Mouse (Mus musculus): ENCODE data around the gene Lyl1.

The Lyl1 gene

DNA sequence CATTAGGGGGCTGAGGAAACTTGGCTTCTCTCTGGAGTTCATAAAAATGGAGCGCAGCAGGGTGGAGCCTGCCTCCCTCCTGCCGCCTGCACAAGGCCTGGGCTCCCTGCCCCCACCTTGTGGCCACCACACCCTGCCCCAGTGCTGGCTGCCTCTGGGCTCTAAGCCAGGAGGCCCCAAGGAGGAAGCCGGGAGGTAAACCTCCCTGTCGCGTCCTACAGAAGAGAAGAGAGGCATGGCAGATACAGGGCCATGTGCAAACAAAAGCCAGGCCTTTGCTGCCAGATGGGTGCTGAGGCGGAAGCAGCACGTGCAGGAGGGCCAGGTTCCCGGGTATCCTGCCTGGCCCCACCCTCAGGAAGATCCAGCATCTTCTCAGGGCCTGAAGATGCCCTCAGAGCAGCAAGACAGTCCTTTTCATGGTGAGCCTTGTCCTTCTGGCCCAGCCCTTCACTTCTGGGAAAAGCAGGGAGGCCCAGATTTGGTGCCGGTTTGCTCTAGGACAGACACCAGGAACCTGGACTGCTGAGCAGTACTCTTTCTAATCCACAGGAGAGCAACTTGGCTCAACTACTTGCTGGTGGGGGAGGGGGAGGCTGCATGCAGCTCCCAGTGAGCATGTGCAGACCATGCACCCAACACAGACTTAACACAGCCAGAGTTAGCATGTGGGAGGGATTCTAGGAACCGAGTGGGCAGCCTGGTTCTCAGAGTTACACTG lies 21.8 kb downstream of the Lyl1 start, which contains the start of gene G430095P16Rik:
Gene G430095P16Rik (plus strand): TSS at position 158 of the 721 bp plus-strand sequence.
- DNase-seq (ENCODE audit: low read depth, low spot score), result peak; percentile 86

DNA sequence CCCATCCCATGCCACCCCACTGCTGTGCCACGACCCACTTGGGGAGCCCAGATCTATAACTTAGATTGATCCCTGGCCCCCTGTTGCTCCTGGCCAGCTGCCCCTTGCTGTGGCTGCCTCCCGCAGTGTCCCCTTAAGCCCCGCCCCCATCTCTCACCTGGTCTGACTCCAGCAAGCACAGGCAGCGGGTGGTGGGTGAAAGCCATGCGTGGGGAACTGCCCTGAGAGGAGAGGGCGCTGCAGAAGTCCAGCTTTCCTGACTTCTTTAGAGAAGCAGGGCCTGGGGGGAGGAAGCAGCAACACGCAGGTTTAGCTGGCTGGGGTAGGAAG lies 22.3 kb downstream of the Lyl1 start:
- no peak for DNase-seq (ENCODE audit: low read depth, low spot score)

DNA sequence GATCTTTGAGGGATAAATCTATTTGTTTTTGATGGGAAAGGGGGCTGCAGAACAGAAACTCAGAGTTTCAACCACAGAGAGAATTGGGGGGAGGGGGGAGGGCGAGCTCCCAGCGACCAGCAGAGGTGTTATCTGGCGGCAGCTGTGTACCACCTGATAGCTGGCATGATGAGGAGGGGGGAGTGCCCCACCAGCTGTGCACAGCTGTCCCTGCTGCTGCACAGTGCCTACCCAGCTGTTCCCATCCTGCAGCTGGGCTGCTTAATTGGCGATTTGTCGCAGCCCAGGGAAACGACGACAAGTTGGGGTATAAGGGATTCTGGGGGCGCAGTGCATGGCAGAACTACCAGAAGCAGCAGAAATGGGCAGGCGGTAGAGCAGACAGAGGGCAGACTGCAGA lies 23.4 kb downstream of the Lyl1 start:
- no peak for DNase-seq (ENCODE audit: low read depth, low spot score)

DNA sequence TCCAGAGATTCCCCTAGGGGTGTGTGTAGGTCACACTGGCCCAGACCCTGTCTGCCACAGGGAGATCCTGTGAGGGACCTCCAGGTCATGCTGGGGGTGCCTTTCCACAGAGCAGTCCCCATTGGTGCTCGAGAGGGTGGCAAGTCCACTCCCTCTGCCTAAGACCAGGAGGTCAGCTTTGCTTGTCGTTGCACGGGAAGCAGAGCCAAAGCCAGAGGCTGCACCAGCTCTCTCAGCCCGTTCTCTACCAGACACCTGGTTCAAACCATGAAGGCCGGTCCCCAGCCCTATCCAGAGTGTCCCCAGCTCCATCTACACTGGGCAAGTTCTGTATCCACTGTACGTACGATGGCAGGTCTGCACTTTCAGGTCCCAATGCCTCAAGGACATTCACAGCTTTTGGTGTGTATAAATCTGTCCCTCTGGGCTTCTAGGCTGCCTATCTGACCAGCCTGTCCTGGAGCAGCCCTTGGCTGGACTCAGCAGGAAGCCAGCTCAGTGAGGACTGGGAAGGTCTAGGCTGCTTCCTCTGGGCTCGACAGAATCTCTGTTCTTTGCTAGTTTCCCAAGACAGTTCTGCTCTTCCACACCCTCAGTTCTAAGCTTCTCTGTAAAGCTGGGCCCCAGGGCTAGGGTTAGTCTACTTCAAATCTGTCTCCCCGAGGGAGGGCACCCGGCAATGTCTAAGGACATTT lies 24.1 kb downstream of the Lyl1 start:
- no peak for DNase-seq (ENCODE audit: low read depth, low spot score)

DNA sequence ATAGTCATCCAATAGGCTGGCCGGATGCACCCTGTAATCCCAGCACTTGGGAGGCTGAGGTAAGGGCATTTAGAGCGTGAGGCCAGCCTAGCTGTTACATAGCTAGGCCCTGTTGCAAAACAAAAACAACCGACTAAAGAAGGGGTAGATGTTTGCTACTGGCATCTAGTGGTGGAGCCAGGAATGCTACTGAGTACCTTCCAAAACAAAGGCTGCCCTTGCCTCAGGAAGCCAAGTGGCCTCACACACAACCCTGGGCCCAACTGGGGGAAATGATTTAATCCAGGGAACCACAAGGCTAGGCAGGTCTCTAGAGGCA lies 24.6 kb downstream of the Lyl1 start:
- no peak for DNase-seq (ENCODE audit: low read depth, low spot score)

DNA sequence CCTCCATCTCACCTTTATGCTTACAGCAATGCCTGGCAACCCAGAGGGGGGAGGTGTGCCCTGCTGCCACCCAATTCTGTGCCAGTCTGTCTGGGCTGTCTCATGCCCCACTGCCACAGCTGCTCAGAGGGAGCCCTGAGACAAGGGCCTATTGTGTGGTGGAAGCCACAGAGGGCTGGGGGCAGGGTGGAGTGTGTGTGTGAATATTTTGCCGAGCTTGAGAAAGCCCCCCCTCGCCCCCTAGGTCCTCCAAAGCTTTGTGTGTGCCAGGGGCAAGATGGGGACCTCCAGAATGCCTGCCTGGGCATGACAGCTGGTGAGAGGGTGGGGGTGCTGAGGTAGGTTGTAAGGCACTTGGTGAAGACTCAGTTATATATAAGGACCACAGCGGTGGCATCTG lies 27.2 kb downstream of the Lyl1 start:
- no peak for DNase-seq (ENCODE audit: low read depth, low spot score)

DNA sequence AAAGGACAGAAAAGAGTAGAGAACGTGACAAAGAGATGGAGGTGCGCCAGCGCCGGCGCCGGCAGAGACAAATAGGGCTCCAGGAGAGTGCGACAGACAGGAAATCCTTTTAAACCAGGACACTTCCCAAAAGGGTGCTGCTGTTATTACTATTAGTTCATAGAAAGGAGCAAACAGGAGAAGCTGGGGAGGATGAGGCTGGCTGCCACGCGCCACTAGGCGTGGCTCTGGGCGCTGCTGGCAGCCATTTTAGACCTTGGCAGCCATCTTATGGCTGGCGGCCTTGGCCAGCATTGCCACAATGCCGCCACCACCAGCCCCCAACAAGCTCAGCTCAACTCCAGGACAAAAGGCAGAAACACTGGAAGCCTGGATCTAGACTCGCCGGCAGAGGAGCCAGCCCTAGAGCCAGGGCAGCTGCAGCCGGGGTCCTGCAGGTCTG lies 28.7 kb downstream of the Lyl1 start:
- no peak for DNase-seq (ENCODE audit: low read depth, low spot score)

DNA sequence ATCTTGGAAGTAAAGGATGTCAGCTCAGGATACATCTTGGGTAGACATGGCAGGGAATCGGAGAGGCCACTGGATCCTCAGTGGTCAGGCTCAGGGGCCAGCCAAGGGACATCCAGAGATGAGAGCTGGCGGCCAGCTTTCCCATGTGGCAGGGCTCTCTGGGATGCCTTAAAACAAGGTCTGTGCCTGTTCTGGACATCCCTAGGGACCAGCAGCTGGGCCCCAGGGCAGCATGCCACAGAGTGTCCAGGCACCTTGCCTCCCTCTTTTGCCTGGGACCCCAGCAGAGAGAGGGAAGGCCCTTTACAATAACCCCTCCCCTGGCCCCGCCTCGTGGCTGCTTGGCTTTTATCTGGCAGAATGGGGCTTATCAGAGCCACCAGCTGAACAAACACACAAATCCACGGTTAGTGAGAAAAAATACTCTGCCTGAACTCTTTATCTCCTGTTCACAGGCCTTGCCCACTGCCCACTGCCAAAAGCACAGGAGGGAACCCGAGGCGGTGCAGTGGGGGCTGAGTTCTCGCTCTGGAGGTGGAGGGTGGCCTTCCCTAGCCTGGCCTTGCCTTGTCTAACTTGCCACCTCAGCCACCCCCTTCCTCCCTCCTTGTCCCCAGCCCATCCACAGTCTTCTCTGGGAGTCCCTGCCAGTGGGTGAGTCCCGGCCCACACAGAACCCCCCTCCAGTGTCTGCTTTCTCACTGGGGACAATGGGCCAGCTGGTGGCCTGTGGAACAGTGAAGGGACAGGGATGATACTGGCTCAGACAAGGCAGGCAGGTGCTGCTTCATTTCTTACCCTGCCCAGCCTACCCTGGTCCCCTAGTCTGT lies 29.5 kb downstream of the Lyl1 start:
- DNase-seq (ENCODE audit: low read depth, low spot score), result no peak

DNA sequence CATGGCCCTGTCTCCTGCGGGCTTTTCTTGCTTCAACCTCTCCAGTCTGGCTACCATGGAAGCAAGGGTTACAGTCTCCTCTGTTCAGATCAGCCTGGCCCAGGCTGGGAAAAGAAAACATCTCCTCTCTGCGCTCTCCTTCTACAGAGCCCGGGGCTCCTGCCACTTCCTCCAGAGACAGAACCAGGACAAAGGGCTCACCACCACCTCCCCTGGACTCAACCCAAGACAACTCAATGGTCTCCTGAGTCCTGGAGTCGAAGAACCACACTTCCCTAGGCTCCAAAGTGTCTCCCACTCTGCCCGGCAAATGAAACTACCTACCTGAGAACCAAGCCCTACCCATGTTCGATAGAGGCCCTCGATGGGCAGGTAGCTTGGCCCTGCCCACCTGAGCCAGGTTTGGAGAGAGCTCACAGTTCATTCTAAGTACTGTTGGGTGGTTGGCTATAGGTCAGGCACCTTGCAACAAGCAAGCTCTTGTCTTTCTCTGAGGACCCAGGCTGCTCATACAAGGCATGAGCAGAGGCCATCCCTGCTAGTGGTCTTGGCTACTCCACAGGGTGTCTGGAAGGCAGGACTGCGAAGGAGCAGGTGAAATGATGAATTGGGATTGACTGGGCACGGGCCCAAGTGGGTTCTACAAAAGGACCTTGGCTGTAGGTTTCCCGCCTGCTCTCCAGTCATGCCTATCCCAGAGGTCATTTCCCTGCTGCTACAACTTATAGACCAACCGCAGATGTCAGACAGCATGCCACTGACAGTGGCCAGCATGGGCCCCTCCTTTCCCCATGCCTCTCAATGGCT lies 30.3 kb downstream of the Lyl1 start:
- DNase-seq (ENCODE audit: low read depth, low spot score), result no peak

DNA sequence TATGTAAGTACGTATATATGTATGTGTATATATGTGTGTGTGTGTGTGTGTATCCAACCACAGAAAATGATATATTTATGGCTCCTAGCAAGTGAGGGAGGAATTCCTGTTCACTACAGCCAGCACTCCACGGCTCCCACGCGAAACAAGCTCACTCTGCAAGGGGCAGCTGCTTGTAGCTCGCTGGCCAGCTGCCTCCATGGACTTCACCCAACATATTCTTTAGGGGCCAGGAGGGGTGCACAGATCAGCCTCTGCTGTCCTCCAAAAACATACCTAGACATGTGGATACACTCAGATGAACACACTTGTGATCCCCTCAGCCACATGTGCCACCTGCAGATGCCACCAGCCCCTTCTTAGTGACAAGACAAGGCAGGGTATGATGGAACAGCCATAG lies 31.3 kb downstream of the Lyl1 start:
- no peak for DNase-seq (ENCODE audit: low read depth, low spot score)

DNA sequence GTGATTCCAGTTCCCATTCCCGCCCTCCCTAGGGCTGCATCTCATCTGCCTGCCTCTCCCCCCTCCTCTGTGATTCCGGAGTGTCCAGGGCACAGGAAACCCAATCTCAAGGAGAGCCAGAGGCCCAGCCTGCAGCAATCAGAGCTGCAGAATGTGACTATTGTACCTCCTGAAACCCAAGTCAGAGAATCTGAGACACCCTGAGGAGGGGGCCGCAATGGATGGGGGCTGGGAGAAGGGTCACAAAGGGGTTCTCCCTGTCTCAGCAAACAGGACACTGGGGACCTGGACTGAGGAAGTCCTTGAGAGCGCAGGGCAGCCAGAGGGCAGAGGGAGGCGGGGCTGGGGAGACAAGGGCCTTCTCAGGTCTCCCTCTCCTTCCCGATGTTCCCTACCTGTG lies 31.7 kb downstream of the Lyl1 start:
- DNase-seq (ENCODE audit: low read depth, low spot score), result no peak

DNA sequence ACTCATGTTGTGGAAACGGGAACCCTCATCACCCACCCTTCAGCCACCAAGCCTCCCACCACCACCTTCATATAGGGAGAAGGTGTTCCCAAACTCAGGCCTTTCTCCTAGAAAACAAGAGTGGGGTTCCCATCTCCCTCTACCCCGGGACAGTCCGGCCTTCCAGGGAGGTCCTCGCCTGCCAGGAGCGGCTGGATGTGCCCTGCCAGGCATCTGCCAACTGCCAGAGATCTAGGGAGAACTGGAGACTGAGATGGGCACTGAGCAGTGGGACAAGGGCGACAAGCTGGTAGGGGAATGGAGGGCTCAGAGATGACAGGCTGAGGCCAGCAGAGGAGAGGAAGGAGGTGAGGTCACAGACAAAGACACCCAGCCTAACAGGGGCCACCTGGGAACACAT lies 32.7 kb downstream of the Lyl1 start:
- no peak for DNase-seq (ENCODE audit: low read depth, low spot score)

DNA sequence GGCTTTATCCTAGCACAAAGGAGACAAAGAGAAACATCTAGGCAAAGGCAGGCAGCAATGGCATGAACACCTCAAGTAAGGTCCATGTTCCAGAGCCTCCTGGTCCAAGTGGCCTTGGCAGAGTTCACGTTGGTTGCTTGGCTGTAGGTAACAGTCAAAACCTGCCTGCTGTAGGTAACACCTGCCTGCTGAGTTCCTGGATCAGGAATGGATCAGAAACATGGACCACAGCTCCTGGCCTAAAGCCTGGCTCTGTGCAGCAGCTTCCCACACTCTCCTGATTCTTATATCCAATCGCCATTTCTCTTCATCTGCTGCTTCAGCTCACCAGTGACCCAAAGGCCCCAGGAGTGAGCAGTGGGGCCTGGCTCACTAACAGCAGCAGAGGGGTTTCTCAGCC lies 33.4 kb downstream of the Lyl1 start:
- DNase-seq (ENCODE audit: low read depth, low spot score), result no peak

DNA sequence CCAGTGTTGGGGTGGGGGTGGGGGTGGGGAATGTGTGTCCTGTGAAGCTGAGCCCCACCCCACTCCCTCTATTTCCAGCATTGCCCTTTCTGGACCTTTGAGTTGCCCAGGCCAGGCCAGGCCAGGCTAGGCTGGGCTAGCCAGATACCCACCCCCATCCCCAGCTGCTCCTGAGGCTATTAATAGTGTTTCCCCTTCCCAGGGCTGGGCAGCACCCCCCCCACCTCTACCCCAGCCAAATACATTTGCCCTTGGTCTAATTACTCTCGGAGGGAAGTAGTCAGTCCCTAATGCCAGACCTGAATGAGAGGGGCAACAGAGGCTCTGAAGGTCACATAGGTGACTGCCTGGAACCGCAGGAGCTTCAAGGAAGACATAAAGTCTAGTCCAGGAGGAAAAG lies 34.3 kb downstream of the Lyl1 start:
- no peak for DNase-seq (ENCODE audit: low read depth, low spot score)

DNA sequence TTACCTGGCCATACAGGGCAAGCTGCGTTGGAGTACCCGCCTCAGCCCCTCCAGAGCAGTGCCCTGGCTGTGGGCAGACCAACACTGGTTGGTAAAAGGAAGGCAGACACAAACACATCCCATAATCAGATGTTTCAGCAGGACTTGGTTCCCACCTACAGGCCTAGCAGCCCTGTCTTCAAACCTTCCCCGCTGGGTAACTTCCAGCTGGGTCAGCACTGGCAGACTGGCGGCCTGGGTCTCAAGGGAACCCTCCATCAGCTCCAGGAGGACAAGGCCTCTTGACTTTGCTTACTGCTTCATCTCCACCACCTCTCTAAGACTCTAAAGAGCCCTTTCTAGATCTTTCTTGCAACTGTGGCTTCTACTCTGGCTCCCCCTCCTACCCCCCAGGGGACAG lies 35.3 kb downstream of the Lyl1 start:
- DNase-seq (ENCODE audit: low read depth, low spot score), result no peak

DNA sequence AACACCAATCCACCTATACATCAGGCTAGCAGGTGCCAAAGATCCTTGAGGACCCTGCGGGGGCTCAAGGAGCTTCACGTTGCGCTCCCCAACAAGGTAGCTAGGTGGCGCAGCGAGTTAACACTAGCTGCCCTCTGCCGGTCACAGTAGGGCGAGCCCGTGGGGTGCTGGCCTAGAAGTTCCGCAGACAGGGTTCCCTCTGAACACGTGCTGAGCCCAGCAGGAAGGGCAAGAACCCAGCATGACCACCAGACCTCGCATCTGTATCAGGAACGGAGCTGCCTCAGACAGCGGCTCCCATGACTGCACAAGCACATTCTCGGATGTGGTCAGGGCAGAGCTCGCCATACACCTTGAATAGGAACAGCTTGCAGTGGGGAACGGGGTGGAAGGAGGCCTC lies 36.4 kb downstream of the Lyl1 start:
- DNase-seq (ENCODE audit: low read depth, low spot score), result peak; percentile 88

DNA sequence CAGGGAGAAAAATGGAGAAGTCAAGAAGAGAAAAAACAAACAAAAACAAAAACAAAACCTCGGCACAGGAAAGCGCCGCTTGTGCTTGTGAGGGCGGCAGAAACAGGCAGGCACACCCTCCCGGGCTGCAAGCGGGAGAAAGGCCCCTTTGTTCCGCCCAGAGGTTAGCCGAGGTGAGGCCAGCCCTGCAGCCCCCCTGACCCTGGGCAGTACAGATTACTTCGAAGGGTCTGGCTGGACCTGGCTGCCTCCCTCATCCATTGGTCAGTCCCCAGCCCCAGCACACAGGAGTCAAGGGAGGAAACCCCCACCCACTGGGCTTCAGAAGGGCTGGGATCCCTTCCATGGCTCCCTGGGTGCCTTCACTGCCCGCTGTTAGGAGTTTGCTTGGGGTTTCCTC lies 37.0 kb downstream of the Lyl1 start:
- DNase-seq (ENCODE audit: low read depth, low spot score), result no peak

DNA sequence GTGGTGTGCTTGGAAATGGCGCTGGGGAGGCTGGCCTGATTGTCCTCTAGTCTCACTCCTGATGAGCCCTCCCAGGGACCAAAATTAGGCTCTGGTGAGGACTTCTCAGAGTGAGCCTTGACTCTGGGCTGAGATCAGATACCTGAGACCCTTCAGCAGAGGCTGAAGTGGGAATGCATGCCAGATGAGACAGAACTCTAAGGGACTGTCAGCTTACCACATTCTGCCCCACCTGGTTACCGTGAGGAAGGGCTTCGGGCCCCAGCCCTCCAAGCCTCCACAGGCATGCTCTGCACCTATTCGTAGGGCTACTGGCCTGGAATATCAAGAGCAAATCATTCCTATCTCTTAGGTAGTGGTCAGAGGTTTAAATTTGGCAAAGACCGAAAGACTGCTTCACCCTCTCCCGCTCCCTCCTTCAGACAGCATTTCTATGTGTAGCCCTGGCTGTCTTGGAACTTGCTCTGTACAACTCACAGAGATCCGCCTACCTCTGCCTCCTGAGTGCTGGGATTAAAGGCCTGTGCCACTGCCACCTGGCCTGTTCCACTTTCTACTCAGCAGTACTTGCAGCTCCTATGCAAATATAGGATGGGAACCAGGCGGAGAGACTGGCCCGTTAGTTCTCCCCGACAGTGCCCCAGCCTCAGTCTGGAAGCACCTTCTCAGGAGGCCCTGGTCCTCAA lies 37.6 kb downstream of the Lyl1 start:
- no peak for DNase-seq (ENCODE audit: low read depth, low spot score)

DNA sequence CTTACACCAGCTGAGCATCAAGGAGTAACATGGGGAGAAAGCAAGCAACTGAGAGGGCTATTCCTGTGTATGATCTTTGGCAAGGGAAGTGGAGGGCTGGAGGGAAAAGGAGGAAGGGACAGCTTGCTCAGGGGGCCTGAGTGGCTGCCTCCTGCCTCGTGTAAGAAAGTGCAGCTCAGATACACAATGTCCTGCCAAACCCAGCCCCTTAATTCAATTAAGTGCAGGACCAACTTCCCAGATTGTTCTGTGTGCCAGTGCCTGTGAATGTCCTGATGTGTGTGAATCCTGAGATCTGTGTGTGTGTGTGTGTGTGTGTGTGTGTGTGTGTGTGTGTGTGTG lies 38.1 kb downstream of the Lyl1 start:
- DNase-seq (ENCODE audit: low read depth, low spot score), result no peak

DNA sequence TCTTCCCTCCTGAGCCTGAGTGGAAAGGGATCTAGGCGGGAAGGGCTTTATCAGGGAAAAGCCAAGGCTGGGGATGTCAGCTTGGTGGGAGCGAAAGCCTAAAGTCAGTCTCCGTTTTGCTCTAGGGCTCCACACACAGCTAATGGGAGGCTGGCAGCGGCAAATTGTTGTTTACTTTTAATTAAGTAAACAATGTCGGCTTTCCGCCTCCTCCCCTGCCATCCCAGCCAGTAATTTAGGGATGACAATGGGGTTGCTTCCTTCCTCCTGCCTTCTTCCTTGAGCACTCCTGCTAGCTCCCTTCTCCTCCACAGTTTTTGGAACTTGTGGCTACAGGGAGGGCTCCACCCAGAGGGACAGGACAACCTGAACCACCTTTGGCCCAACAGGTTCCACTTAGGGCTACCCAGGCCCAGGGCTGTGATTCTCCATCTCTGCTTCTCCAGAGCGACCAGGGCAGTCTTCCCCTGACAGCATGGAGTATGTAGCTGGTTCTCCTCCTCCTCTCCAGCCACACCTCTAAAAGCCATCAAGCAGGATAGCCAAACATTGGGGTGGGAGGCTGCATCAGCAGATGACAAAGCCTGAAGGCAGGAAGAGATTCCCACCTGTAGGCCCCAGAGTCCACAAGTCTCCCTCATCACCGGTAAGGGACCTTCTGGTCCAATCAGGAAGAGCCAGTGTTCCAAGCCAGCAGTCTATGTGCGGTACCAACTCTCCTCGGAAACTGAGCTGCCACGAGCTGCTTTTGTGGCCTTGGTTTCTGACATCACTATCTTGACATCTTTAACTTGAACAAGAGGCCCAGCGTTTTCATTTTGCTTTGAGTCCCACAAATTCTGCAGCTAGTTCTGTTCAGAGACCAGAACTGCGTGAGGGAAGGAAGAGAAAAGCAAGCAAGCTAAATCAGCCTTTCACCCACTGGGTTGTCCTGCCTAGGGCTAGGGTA lies 39.9 kb downstream of the Lyl1 start:
- DNase-seq (ENCODE audit: low read depth, low spot score), result no peak

Data from forelimb bud, embryonic 11.5 days (tissue).